Mouse (Mus musculus) ES-CJ7 (cell line): ENCODE data around the gene Mlxip.

Experiments
- DNase-seq: peaks from one replicate; pipeline ENCODE4 v3.0.0; 2011; ENCODE audit warnings: low read depth, low spot score

Mlxip gene

DNA sequence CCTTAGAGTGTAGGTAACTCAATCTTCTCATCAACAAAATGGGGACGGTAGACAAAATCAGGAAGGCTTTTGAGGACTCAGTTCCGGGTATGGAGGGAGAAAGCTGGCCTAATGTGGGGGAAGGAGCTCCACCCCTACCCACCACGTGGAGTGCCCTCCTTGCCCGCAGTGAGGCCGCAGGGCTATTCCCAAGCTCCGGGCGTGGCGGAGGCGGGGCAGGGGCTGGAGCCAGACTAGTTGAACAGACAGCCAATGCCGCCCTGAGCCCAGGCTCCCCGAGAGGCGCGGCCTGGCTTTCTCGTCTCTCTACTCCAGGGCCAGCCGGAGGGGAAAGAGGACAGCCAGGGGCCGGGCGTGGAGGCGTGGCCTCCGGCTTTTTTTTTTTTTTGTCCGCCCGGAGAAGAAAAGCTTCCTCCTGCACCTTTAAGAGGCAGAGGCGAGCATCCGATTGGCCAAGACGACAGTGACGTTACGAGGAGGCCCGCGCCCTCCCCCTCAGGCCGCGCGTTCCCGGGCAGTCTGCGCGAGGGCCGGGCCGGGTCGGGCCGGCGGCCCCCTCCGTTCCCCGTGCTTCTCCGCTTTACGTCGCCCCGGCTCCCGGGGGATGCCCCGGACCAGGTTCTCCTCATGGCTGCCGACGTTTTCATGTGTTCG is at the start of gene Mlxip:
Mlxip (plus strand) TSS at position 496 of the 654 bp plus-strand sequence.
- DNase-seq: peak; percentile 95

DNA sequence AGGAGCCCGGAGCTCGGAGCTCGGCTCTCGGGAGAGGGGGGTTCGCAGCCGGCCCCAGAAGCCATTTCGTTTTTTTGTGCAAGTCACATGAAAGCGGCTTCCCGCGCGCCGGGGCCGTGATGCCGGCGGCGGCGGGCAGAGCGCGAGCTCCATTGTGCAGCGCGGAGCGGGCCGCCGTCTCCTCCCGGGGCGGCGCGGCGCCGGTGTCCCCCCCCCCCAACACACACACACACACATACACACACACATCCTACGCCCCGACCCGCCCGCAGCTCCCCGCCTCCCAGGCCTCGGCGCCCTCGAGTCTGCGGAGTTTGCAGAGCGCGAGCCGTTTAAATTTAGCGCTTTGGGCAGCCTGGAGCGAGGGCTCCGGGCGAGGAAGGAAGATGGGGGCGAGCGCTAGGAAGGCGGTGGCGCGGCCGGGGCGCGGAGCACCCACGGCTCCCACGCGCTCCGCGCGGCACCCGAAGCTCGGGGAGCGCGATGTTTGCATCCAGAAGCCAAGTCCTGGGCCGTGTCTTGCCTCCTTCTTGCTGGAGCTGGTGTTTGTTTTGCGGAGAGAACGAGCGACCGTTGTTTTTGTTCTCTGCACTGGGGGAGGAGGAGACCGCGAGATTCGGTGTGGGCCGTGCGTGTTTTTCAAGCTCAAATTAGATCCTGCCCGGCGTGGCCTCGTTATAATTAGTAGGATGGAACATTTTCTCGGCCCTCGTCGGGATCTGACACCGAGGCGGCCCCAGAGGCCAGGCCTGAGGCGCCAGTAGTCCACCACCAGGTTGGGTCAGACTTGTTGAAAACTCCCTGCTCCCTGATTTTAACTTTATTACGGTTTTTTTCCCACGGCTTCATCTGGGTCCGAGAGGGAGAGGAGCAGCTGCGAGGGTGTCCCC is 49.4 kb upstream of the Mlxip start:
- peak; percentile 45 for DNase-seq

DNA sequence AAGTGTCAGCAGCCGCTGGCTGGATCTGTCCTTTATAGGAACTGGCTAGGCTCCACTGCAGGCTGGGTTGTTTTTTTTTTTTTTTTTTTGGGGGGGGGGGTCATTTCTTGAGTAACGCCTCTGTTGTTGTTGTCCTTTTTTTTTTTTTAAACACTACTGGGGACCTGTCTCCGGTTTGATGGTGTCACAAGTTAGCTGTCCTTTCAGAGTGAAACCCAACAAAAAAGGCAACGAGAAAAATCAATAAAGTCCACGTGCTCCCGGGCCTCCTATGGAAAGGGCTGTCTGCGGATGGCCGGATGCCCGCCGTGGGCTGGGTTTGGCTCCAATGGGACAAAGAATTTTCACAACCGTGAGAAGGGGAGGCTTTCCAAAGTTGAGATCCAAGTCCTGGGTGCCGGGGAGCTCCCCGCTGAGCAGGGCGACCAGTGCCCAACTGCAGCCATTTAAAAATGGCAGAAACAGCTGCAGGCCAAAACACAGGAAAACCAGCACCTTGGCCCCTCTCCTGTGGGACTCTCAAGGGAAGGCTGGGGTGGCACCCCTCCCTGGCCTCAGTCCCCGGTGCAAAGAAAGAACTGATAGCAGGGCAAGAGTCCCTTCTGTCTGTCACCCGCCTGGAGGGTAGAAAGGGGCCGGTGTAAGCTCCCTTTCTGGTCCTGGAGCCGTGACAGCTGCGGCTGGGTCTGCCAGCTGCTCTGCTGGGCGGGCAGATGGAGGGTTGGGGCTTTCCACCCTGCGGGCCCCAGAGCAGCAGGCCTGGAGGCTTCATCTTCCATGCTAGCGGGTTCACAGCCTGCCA is 48.5 kb upstream of the Mlxip start:
- DNase-seq: no peak

DNA sequence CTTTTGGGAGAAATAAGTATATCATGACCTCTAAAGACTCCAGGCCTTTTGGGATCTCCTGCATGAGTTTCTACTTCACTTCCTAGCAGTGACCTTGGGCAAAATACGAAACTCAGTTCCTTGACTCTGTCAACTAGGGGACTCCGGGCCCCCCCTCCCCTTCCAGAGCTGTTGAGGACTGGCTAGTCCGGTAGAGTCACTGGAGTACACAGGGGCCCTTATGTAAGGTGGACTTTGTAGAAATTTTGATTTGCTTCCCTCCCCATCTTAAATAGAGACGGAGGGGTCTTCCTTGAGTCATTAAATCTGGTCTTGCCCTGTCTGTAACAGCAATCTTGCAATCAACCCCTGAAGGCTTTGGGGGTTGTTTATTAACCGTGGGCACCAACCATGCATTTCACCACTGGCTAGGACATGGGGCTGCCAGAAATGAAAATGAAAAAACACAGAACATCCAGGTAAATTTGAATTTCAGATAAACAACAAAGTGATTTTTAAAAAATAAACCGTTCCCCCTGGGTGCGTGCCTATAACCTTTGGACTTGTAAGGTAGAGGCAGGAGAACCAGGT is 47.8 kb upstream of the Mlxip start:
- no peak for DNase-seq

DNA sequence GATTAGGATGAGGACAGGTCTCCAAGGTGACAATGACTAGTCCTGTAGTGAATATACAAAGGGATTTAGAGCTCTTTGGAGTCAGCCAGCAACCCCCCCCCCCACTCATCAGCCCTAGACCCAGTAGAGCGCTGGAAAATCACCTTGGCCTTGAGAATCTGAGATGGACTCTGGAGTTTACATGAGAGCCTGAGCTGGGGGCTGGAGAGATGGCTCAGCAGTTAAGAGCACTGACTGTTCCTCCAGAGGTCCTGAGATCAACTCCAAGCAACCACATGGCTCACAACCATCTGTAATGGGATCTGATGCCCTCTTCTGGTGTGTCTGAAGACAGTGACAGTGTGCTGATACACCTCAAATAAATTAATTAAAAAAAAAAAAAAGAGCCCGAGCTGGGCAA is 46.6 kb upstream of the Mlxip start:
- no peak for DNase-seq

DNA sequence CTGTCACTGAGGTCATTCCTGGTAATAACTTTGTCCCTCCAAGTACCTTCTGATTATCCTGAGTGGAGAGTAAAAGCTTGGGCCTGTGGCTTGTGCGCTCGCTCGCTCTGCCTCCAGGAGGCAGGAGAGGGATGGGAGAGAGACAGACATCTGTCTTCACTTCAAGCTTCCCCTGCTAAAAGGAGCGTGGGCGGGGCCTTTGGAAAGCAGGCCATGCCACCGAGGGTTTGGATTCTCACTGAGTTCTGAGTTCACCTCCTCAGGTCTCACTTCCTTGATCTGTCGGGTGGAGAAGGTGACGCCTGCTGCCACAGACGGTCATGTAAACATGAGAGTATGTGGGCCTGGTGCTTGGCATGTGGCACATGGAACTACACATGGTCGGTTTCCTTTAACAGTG is 44.2 kb upstream of the Mlxip start:
- DNase-seq: peak; percentile 69

DNA sequence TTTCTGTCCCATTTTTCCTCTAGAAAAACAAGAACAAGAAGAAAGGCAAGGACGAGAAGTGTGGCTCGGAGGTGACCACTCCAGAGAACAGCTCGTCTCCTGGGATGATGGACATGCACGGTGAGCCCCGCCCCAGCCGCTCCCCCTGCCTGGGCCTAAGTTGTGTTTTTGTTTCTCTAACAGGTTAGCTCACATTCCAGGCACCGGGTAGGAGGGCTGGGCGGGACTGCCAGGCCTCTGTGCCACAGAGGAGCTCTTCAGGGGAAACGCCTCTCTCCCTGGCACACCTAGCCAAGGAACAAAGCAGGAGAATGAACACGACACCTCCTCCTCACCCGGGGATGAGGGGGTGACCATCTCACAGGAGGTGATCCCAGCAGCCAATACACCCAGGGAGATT is 38.7 kb upstream of the Mlxip start:
- no peak for DNase-seq

DNA sequence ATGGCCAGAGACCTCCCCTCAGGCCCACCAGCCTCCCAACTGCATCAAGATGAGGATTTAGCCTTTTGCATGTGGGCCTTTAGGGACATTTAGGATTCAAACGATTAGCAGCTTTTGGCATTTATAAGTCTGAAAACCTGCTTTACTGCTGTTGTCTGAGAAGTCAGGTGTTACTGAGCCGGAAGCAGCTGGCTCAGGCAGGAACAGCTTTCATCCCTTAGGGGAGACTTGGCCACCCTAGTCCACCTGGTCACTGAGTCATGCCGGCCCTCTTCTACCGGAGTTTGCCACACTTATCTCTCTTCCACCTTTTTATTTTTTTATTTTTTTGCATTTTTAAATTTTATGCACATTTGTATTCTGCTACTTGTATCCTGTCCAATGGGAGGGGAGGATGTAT is 37.3 kb upstream of the Mlxip start:
- no peak for DNase-seq

DNA sequence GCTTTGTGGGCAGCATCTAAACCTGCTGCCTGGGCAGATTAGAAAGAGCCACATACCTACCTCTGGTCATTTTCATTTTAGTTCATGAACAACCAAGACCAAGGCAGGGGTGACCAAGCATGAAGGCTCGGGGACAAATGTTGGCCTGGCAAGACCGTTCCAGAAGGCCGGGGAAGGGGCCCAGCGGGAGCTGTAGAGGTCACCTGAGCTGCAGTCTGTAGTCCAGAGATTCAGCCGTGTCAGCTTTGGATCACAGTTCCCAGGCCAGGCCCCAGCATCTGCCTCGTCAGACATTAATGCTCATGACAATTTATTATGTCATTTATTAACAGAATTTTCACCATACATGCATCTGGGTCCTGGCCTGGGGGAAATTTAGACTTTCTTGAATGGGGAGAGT is 35.2 kb upstream of the Mlxip start:
- no peak for DNase-seq

DNA sequence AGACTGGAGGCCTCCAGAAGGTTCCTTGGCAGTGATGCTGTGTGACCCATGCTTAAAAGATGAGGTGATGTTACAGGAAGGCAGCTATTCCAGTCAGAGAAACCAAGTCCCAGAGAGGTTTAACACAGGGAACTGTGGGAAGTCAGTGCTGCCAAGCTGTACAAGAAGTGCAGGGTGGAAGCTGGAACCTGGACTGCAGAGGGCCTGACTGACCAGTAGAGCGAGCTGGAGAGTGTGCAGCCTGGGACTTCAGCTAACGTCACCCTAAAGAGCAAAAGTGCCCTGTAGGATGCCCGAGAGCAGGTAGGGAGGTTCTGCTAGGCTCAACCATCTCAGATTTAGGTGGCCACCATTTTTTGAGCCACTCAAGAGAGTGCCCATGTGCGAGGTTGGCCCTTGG is 31.7 kb upstream of the Mlxip start:
- no peak for DNase-seq

DNA sequence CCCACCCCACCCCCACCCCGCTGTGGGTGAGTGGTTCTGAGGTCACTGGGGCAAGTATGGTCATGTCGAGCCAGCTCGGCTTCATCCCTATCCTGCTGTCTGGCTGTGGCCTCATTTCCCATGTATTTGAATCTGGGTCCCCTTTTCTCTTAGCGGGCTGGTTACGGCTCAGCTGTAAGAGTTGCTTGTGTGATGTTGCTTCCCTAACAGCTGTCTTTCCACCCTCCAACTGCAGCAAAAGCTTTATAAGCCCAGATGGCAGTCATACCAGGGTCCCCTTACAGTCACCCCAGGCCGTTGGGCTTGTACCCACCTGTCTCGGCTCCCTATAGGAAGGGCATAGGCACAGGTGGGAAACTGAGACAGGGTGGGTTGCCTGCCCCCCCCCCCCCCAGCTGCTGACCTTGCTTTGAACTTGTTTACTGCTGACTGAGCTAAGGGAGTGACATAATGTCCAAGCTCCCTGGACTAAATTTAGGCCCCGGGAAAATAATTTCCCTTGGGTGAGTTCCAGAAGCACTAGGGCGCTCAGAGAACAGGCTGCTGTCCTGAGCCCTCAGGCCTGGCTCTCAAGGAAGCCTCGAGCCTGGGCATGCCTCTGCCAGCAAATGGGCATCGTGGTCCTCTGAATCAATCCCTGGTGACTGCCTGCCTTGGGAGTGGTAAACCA is 30.2 kb upstream of the Mlxip start:
- DNase-seq: no peak

DNA sequence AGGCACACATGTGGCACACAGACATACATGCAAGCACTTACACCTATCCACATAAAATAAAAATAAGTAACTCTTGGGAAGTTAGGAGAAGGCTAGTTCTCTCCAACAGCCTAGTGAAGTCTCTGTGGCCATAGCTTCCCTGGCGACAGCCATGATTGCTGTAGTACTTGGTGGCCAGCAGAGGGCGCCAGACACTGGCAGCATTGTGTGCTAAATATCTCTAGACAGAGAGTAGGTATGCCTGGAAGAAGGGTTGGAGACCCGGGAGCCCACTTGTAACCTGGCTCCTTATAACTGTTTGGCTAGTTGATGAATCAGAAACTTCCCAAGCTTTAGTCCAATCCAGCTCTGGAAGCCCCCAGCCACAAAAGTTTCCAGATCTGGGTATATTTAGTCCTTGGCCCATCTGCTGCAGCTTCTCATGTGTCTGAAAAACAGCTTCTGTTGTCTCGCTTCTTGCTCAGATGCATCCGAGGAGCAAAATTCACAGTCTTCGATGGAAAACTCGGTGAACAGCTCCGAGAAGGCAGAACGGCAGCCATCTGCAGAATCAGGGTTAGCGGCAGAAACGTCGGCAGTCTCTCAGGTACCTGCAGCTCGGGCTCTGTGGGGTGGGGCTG is 25.6 kb upstream of the Mlxip start:
- peak; percentile 61 for DNase-seq

DNA sequence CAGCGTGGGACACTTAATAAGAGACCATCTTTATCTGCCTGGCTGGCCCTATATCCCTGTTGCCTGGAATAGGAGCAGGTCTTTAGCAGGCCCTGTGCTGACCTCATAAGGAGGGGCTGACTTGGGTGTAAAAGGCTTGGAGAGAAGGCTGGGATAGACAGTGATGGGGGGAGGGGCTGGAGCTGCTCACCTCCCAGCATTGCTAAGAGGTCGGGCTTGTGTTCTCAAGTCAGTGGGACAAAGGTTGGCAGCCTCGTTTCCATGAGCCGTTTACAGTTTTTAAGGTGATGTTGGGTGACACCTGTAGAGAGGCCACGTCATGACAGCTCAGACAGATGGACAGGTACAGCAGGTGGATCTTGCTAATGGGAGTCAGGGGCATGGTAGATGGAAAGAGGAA is 24.5 kb upstream of the Mlxip start:
- DNase-seq: no peak

DNA sequence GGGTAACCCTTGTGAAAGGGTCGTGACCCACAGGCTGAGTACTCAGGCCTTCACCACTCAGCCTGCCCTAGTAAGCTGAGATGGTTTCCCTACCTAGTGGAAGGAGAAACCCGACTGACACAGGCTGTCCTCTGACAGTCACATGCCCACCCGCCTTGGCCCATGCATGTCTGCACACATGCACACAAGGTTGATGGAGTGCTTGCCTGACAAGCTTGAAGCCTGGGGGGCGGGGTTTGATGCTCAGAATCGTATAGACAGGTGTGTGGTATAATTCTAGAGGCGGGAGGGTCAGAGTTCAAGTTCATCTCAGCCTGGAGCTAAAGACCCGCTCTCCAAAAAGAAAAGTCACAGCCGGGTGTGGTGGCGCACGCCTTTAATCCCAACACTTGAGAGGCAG is 19.3 kb upstream of the Mlxip start:
- peak; percentile 78 for DNase-seq

DNA sequence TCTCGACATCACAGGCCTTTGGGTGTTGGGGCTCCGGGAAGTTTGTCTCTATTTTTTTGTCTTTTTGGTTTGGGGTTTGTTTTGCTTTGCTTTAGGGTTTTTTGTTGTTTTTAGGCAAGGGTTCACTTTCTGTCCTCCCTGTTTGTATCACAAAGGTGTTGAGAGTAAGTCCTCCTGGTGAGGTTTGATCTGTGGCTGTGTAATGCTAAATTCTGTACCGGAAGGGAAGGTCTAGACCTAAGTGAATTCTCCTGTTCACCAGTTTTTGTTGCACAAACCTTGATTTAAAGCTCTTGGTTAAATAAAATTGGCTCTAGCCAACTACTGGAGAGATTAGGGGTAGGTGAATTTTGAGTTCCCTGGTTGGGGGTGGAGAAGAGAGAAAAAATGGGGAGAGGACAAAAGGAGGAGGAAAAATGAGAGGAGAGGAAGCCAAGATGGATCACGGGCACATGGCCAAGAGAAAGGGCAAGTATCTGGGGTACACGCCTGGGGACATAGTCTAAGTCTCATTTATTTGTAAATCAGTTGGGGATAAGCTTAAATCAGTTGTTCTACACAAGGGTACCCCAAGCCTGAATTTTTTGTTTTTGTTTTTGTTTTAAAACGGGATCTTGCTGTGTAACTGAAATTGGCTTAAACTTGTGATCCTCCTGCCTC is 18.7 kb upstream of the Mlxip start:
- peak; percentile 92 for DNase-seq

DNA sequence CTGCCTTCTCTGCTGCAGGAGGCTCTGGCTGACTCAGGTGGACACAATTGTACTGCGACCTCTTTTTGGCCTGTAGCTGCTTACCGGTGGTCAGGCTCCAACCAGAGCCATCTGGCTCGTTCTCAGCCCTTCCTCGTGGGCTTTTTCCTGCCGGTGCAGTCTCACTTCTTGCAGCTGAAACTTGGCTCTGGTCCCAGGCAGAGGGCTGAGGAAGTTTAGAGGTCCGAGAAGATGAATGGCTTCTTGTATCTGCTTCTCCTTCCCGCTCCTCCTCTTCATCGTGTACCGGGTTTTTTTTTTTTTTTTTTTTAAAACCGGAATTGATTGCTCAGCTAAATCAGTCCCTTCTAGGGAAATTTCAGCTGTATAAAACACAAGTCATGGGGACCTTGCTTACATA is 18.0 kb upstream of the Mlxip start:
- no peak for DNase-seq

DNA sequence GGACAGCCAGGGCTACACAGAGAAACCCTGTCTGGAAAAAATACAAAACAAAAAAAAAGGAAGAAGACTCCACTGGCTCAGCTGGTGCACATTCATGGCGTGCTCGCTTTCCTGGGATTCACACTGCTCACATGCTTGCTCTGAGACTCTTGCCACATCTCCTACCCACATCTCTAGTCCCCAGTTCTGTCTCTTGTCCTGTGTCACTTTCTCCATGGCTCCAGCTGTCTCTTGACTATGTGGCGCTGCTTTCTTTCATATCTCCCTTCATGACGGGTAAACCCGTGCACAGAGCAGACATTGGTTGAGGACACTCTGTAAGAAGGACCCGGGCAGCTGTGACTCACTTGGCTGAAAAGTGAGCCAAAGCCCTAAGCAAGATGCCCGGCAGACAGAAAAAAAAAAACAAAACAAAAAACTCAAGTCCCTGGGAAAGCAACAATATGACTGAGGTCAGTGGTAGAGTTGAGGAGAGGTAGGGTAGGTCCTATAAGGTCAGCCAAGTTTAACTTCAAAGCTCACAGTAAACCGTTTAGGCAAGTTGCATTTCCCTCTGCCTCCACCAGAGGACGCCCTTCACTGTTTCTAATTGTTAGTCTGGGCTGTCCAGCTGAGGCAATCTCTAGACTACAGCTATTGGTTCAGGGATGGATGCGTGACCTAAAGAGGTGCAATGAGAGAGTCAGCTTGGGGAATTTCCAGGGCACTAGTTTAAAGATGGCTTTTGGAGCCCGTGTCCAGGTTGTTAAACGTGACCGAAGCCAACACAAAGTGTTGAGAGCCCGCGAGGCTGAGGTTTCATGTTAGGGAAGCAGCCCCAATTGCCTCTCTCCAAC is 17.3 kb upstream of the Mlxip start:
- DNase-seq: peak; percentile 89

DNA sequence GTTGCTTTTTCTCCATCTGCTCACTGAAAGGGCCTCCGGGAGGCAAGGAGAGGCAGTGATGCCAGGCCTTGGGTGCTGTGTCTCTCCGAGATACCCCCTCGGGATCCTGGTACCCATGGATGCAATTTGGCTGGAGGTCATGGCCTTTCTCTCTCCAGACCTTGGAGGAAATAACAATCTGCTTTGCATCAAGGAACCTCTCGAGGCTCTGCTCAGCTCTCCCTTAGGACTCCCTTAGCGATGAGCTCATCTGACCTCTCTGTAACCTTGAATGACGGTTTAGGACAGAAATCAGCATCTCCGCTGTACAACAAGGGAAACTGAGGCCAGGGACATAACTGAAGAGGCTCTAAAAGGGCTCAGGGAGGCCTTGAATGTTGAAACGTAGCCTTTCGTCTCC is 15.9 kb upstream of the Mlxip start:
- no peak for DNase-seq

DNA sequence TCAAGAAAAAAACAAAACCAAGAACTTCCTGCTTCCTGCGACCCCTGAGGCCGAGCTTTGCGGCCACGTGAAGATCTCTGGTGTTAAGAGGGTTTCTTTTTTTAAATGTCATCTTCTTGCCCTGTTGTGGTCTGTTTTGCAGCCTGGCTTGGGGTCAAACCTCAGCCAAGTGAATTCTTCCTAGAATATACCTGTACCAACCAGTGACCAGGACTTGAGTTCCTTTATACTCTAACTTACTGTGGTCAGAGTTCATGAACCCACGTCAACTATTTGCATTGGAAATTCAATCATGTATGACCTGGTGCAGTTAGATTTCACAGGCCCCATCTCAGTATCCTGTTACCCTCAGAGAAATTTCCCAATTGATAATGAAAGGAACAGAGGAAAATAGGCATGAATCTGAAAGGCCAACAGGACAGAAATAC is 15.1 kb upstream of the Mlxip start:
- DNase-seq: no peak

DNA sequence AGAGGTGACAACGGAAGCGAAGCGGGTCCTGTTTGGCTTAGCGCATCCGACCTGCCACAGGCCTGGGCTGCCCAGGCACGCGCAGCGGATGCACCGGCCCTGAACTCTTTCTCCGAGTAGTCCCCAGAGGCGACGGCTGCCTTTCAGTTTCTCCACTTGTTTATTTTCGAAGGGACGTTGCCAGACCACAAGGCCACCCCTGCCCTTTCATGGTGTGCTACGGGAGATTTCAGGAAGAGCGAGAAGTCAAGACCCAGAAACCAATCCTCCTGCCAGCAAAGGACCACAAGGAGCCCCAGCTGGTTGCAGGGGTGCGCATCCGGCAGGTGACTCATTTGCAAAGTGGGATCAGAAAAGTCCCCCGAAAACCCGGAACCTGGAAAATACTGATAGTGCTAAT is 12.6 kb upstream of the Mlxip start:
- no peak for DNase-seq
